In the genomic region with DNA sequence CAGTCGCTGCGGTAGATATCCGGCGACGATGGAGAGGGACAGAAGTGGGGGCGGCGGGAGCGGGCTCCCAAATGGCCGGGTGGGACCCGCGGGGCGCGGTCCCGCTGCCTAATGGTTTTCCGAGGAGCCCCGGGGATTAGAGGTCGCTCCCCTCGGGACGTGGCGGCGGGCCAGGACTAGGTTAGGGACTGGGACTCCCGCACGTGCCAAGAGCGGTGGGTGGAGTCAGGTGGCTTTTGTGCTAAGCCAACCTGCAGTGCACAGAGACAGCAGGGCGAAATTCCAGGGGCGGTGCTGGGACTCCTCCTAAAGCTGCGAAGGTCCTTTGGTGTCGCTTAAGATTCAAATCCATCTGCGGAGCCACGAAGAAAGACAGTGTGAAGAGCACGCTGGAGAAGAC, we compare ENCODE assay signal across 10 mouse cellular contexts. TPM values are rescaled to one million over a fixed set of nuclear protein-coding genes. Genes with fewer than 3 reads are reported as not detected.
DNase-seq lines count a peak whose midpoint lies in the region; ATAC-seq lines count a peak whose summit lies in the region.
"Had no signal": no experiment of that assay in that cellular context is flagged by ENCODE, and none has a peak within 500 bp of the region (broad histone marks: within the 10 kb centered on the region; RNA-seq: fewer than 3 reads in every experiment).

No protein-coding gene starts in this region.

- intact Hi-C loops in heart, postnatal 36 days (cut with DNase I): no loop called here

- H3K9me3 ChIP-seq in limb, embryonic 10.5 days (replicated peaks): no peaks in the 10 kb centered on the region
- no peaks in the 10 kb centered on the region for H3K9me3 ChIP-seq in midbrain, embryonic 12.5 days

- peaks cover 91% of the 10 kb centered on the region for H3K27me3 ChIP-seq in limb, embryonic 10.5 days (ENCODE audit: low read depth, poor library complexity, severe bottlenecking)
- H3K27me3 ChIP-seq in midbrain, embryonic 12.5 days: peaks cover 64% of the 10 kb centered on the region

- under 1% methylated on average over 31 of the region's 31 CpGs for WGBS in limb, embryonic 10.5 days
- WGBS in midbrain, embryonic 12.5 days: under 1% methylated on average over 31 of the region's 31 CpGs

- H3K4me2 ChIP-seq in midbrain, embryonic 12.5 days (replicated peaks): peak overlapping the region; percentile 61

- H3K4me1 ChIP-seq in limb, embryonic 10.5 days: peaks cover 29% of the 10 kb centered on the region
- peaks cover 13% of the 10 kb centered on the region for H3K4me1 ChIP-seq in midbrain, embryonic 12.5 days

- peak; percentile 8 to 34 for DNase-seq in layer of hippocampus, postnatal 10 days (ENCODE audit: low spot score in 2 of 2)
- DNase-seq in layer of hippocampus, postnatal 25 days (ENCODE audit: extremely low spot score in 1 of 2, low spot score in 1 of 2): no peak
- peak; percentile 50 for DNase-seq in embryo, embryonic 11 days
- DNase-seq in heart, postnatal 36 days: peak; percentile 14 to 27
- DNase-seq in limb, embryonic 10.5 days (ENCODE audit: low spot score): peak; percentile 57
- no peak for DNase-seq in yolk sac, embryonic 10.5 days (ENCODE audit: low spot score)
- no peak for DNase-seq in spleen, adult 12 weeks (ENCODE audit: low spot score)

- peak overlapping the region; percentile 45 for H3K4me3 ChIP-seq in limb, embryonic 10.5 days
- peak overlapping the region; percentile 35 for H3K4me3 ChIP-seq in midbrain, embryonic 12.5 days

- H3K27ac ChIP-seq in limb, embryonic 10.5 days: peak overlapping the region; percentile 54; the same call in 1 of the 2 replicates
- H3K27ac ChIP-seq in midbrain, embryonic 12.5 days (replicated peaks): no peak overlapping the region

- ATAC-seq in midbrain, embryonic 12.5 days (ENCODE audit: low FRiP score, low read depth): no peak; the same call in 1 of the 2 replicates
- ATAC-seq: Patski had no signal

- H3K9ac ChIP-seq in midbrain, embryonic 12.5 days (replicated peaks): peak overlapping the region; percentile 57

- H3K36me3 ChIP-seq in limb, embryonic 10.5 days: no peaks in the 10 kb centered on the region
- no peaks in the 10 kb centered on the region for H3K36me3 ChIP-seq in midbrain, embryonic 12.5 days

RNA-seq across cellular contexts. Expression of a gene that starts 37.9 kb away (rescaled TPM):
- not detected for total RNA-seq in layer of hippocampus, postnatal 10 days (2021)
- total RNA-seq in layer of hippocampus, postnatal 25 days (2021): not detected
- total RNA-seq in heart, postnatal 36 days (2021): not detected
- polyA plus RNA-seq in limb, embryonic 10.5 days (2016; fragmentation: Nextera tagmentation; extraction: Ambion mirVana): not detected in 2 replicates
- polyA plus RNA-seq in midbrain, embryonic 12.5 days (2016; fragmentation: Nextera tagmentation; extraction: Ambion mirVana): 0.18 and 0.23 TPM in 2 replicates
- total RNA-seq: hematopoietic stem cell, adult 5-6 weeks had no signal
- polyA plus RNA-seq: Patski had no signal

Comparison
In these comparisons a context has a peak if more than half of its experiments do, and no peak if none do; other contexts are left out.
1. DNase-seq: peak in layer of hippocampus, postnatal 10 days (2 of 2), embryo, embryonic 11 days (single experiment), heart, postnatal 36 days (2 of 2) and limb, embryonic 10.5 days (single experiment); none in layer of hippocampus, postnatal 25 days (0 of 2), yolk sac, embryonic 10.5 days (single experiment) and spleen, adult 12 weeks (single experiment).